ENCODE assay signal across 8 mouse cellular contexts in genomic region chr2:60961281-60961680, GRCm38 (mm10). TPM values are rescaled to one million over a fixed set of nuclear protein-coding genes. Genes with fewer than 3 reads are reported as not detected.
A peak's percentile ranks its signal among the peaks of the same experiment; 100 is the strongest.
DNase-seq lines count a peak whose midpoint lies in the region; ATAC-seq and TF ChIP-seq lines count a peak whose summit lies in the region.

No protein-coding gene starts in this region.

- no peak for TF ChIP-seq CTCF in forebrain, postnatal 0 days (IDR thresholded peaks at IDR 0.05; ENCODE audit: low read depth)

- H3K27ac ChIP-seq in forebrain, postnatal 0 days (ENCODE audit: low read depth, low read length), result no peak overlapping the region
- no peak overlapping the region for H3K27ac ChIP-seq in neural tube, embryonic 11.5 days (ENCODE audit: low read depth, low read length)

- H3K4me2 ChIP-seq in forebrain, postnatal 0 days (ENCODE audit: low read depth), result peak overlapping the region; percentile 79
- H3K4me2 ChIP-seq in neural tube, embryonic 11.5 days (ENCODE audit: low read depth), result peak overlapping the region; percentile 75

- peak; percentile 41 for DNase-seq in kidney, adult 18-20 months
- DNase-seq in kidney, adult 11 months, result no peak
- no peak for DNase-seq in forebrain, postnatal 0 days
- DNase-seq in kidney, postnatal 10 days, result peak; percentile 21
- DNase-seq in neural tube, embryonic 11.5 days (ENCODE audit: low spot score), result peak; percentile 18
- no peak for DNase-seq in spleen, postnatal 10 days (ENCODE audit: low spot score in 2 of 2)
- no peak for DNase-seq in urinary bladder, postnatal 25 days (ENCODE audit: low spot score)

- H3K4me1 ChIP-seq in forebrain, postnatal 0 days (ENCODE audit: insufficient read depth), result no peaks in the 10 kb centered on the region
- no peaks in the 10 kb centered on the region for H3K4me1 ChIP-seq in neural tube, embryonic 11.5 days (ENCODE audit: control insufficient read depth, insufficient read depth, low read length)

- no peak overlapping the region for H3K9ac ChIP-seq in forebrain, postnatal 0 days
- H3K9ac ChIP-seq in neural tube, embryonic 11.5 days (ENCODE audit: low read length), result peak overlapping the region; percentile 81; the same call in 1 of the 2 replicates

- ATAC-seq in forebrain, postnatal 0 days, result no peak
- ATAC-seq in neural tube, embryonic 11.5 days (ENCODE audit: insufficient read depth, low FRiP score, low TSS enrichment), result no peak
- no peak for ATAC-seq in inflammation-experienced regulatory T-cells, adult 6 months

- no peaks in the 10 kb centered on the region for H3K9me3 ChIP-seq in forebrain, postnatal 0 days (ENCODE audit: low read length)
- H3K9me3 ChIP-seq in neural tube, embryonic 11.5 days (ENCODE audit: control insufficient read depth, low read length), result no peaks in the 10 kb centered on the region

- peak overlapping the region; percentile 81 for H3K4me3 ChIP-seq in forebrain, postnatal 0 days (ENCODE audit: low read depth, low read length)
- H3K4me3 ChIP-seq in neural tube, embryonic 11.5 days (ENCODE audit: low read depth, low read length), result peak overlapping the region; percentile 76

- 55% methylated on average over 5 of the region's 5 CpGs for WGBS in forebrain, postnatal 0 days
- WGBS in neural tube, embryonic 11.5 days, result 34% methylated on average over 5 of the region's 5 CpGs

- H3K27me3 ChIP-seq in forebrain, postnatal 0 days (ENCODE audit: insufficient read depth, low read length), result no peaks in the 10 kb centered on the region
- H3K27me3 ChIP-seq in neural tube, embryonic 11.5 days (ENCODE audit: control insufficient read depth, insufficient read depth, low read length), result no peaks in the 10 kb centered on the region

- no peaks in the 10 kb centered on the region for H3K36me3 ChIP-seq in forebrain, postnatal 0 days (ENCODE audit: insufficient read depth)
- no peaks in the 10 kb centered on the region for H3K36me3 ChIP-seq in neural tube, embryonic 11.5 days (ENCODE audit: control insufficient read depth, insufficient read depth, low read length)

RNA-seq across cellular contexts. Expression of gene Rbms1, which starts 1.7 kb away (rescaled TPM):
- 16.2 and 18.2 TPM in 2 replicates for total RNA-seq in forebrain, postnatal 0 days (2014; rRNA removed)
- polyA plus RNA-seq in forebrain, postnatal 0 days (2015; fragmentation: Nextera tagmentation; extraction: Ambion mirVana), result 25.5 and 38.2 TPM in 2 replicates
- polyA plus RNA-seq in neural tube, embryonic 11.5 days (2014; fragmentation: Nextera tagmentation; extraction: Ambion mirVana), result 89.1 and 94.8 TPM in 2 replicates
- polyA plus RNA-seq in inflammation-experienced regulatory T-cells, adult 6 months (2017; shearing (Covaris generic)), result 10 to 100 TPM; 16.6 to 26.0 (median 22.2) TPM

Comparison
In these comparisons a context has a peak if more than half of its experiments do, and no peak if none do; other contexts are left out.
1. DNase-seq: peak in kidney, adult 18-20 months (single experiment), kidney, postnatal 10 days (single experiment) and neural tube, embryonic 11.5 days (single experiment); none in kidney, adult 11 months (single experiment), forebrain, postnatal 0 days (single experiment), spleen, postnatal 10 days (0 of 2) and urinary bladder, postnatal 25 days (single experiment).